Mouse (Mus musculus): ENCODE measurements around the gene Kcnk10. TPM values are rescaled to one million over a fixed set of nuclear protein-coding genes. Genes with fewer than 3 reads are reported as not detected.

Kcnk10 gene
- polyA plus RNA-seq, 1 experiment from 2014 or later, result 0.13 TPM

GRCm38 (mm10) chr12:98409580-98409979 lies 168.5 kb downstream of the Kcnk10 start:
- DNase-seq (no peak), ATAC-seq (no peak)
- no peak overlapping the region for H3K4me2 ChIP-seq (ENCODE audit: low read depth, low read length)
- H3K9me3 ChIP-seq (ENCODE audit: low read length), result no peaks in the 10 kb centered on the region
- no peaks in the 10 kb centered on the region for H3K27me3 ChIP-seq (ENCODE audit: insufficient read depth, low read length)
- H3K4me3 ChIP-seq (ENCODE audit: low read depth, low read length), result no peak overlapping the region
- no peaks in the 10 kb centered on the region for H3K36me3 ChIP-seq (replicated peaks; ENCODE audit: insufficient read depth, low read length)
- H3K4me1 ChIP-seq (ENCODE audit: insufficient read depth), result no peaks in the 10 kb centered on the region
- no peak overlapping the region for H3K9ac ChIP-seq (replicated peaks)
- TF ChIP-seq CTCF (IDR thresholded peaks at IDR 0.05; ENCODE audit: low read depth) (no peak), EP300 (IDR thresholded peaks at IDR 0.05; ENCODE audit: low read depth) (no peak)
- H3K27ac ChIP-seq (ENCODE audit: low read depth), result no peak overlapping the region
- 43% methylated on average over 2 of the region's 2 CpGs for WGBS (ENCODE audit: insufficient replicate concordance)

GRCm38 (mm10) chr12:98406598-98406997 lies 171.5 kb downstream of the Kcnk10 start:
- no peak overlapping the region for H3K4me2 ChIP-seq (ENCODE audit: low read depth, low read length)
- DNase-seq, result no peak
- TF ChIP-seq EP300 (IDR thresholded peaks at IDR 0.05; ENCODE audit: low read depth), result no peak
- no peak for TF ChIP-seq CTCF (IDR thresholded peaks at IDR 0.05; ENCODE audit: low read depth)
- H3K4me3 ChIP-seq (ENCODE audit: low read depth, low read length), result no peak overlapping the region
- no peak for ATAC-seq
- H3K27me3 ChIP-seq (ENCODE audit: insufficient read depth, low read length), result no peaks in the 10 kb centered on the region
- 60% methylated on average over 1 of the region's 1 CpGs for WGBS (ENCODE audit: insufficient replicate concordance)
- no peaks in the 10 kb centered on the region for H3K36me3 ChIP-seq (replicated peaks; ENCODE audit: insufficient read depth, low read length)
- no peaks in the 10 kb centered on the region for H3K4me1 ChIP-seq (ENCODE audit: insufficient read depth)
- H3K27ac ChIP-seq (ENCODE audit: low read depth), result no peak overlapping the region
- H3K9me3 ChIP-seq (ENCODE audit: low read length), result no peaks in the 10 kb centered on the region
- no peak overlapping the region for H3K9ac ChIP-seq (replicated peaks)

- Histone ChIP-seq H3K27ac (ENCODE audit: low read depth) (no peak overlapping the region), H3K4me3 (ENCODE audit: low read depth, low read length) (no peak overlapping the region), H3K4me1 (ENCODE audit: insufficient read depth) (no peaks in the 10 kb centered on the region), H3K9ac (replicated peaks) (no peak overlapping the region), H3K27me3 (ENCODE audit: insufficient read depth, low read length) (no peaks in the 10 kb centered on the region), H3K4me2 (ENCODE audit: low read depth, low read length) (no peak overlapping the region), H3K36me3 (replicated peaks; ENCODE audit: insufficient read depth, low read length) (no peaks in the 10 kb centered on the region), H3K9me3 (ENCODE audit: low read length) (no peaks in the 10 kb centered on the region)
- 75% methylated on average over 4 of the region's 4 CpGs for WGBS (ENCODE audit: insufficient replicate concordance)
- no peak for ATAC-seq
- no peak for DNase-seq
- no peak for TF ChIP-seq EP300 (IDR thresholded peaks at IDR 0.05; ENCODE audit: low read depth)
- TF ChIP-seq CTCF (IDR thresholded peaks at IDR 0.05; ENCODE audit: low read depth), result no peak
Measured at GRCm38 (mm10) chr12:98406076-98406475, 172.0 kb downstream of the Kcnk10 start.

DNA sequence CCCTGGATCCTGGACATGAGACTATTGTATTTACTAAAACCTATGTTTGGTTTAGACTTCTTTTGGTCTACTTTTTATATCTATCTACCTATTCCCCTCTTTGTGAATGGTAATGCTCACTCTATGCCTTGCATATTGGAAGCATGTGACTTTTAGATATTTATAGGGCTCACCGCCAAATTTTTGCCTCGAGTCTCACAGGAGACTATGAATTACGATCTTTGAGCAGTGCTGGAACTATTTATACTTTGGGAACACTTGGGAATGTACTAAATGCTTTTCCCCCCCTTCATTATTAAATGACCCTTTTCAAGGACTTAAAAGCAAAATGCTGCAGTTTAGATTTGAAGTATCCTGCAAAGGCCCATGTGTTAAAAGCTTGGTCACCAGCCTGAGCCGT lies 181.5 kb downstream of the Kcnk10 start:
- Histone ChIP-seq H3K4me3 (ENCODE audit: low read depth, low read length) (no peak overlapping the region), H3K27me3 (ENCODE audit: insufficient read depth, low read length) (no peaks in the 10 kb centered on the region), H3K4me1 (ENCODE audit: insufficient read depth) (no peaks in the 10 kb centered on the region), H3K27ac (ENCODE audit: low read depth) (no peak overlapping the region), H3K9me3 (ENCODE audit: low read length) (no peaks in the 10 kb centered on the region), H3K4me2 (ENCODE audit: low read depth, low read length) (no peak overlapping the region), H3K36me3 (replicated peaks; ENCODE audit: insufficient read depth, low read length) (no peaks in the 10 kb centered on the region), H3K9ac (replicated peaks) (no peak overlapping the region)
- DNase-seq (no peak), ATAC-seq (no peak)
- WGBS (ENCODE audit: insufficient replicate concordance), result 70% methylated on average over 4 of the region's 4 CpGs
- no peak for TF ChIP-seq CTCF (IDR thresholded peaks at IDR 0.05; ENCODE audit: low read depth)
- no peak for TF ChIP-seq EP300 (IDR thresholded peaks at IDR 0.05; ENCODE audit: low read depth)

DNA sequence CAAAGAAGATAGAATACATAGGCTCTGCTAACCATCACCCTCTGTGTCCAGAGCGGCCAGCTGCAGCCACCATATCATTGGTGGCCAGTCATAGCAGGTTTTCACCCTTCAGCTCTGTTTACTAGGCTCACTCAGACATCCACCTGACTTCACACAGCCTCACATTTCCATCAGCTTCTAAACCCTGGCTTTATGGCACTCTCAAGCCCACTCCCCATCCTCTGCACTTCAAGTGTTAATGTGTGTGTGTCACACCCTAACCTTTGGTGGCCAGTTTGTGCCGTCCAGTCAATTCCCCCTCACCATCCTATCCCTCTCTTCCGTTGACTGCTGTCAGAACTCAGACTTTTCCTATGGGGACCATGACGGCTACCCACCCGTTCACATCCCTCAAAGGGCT lies 184.0 kb downstream of the Kcnk10 start:
- H3K4me3 ChIP-seq (ENCODE audit: low read depth, low read length), result no peak overlapping the region
- H3K27me3 ChIP-seq (ENCODE audit: insufficient read depth, low read length), result no peaks in the 10 kb centered on the region
- ATAC-seq (no peak), DNase-seq (no peak)
- H3K36me3 ChIP-seq (replicated peaks; ENCODE audit: insufficient read depth, low read length), result no peaks in the 10 kb centered on the region
- H3K9me3 ChIP-seq (ENCODE audit: low read length), result no peaks in the 10 kb centered on the region
- no peak overlapping the region for H3K4me2 ChIP-seq (ENCODE audit: low read depth, low read length)
- no peak overlapping the region for H3K9ac ChIP-seq (replicated peaks)
- WGBS (ENCODE audit: insufficient replicate concordance), result 85% methylated on average over 5 of the region's 5 CpGs
- TF ChIP-seq EP300 (IDR thresholded peaks at IDR 0.05; ENCODE audit: low read depth), result no peak
- no peak for TF ChIP-seq CTCF (IDR thresholded peaks at IDR 0.05; ENCODE audit: low read depth)
- no peaks in the 10 kb centered on the region for H3K4me1 ChIP-seq (ENCODE audit: insufficient read depth)
- no peak overlapping the region for H3K27ac ChIP-seq (ENCODE audit: low read depth)

DNA sequence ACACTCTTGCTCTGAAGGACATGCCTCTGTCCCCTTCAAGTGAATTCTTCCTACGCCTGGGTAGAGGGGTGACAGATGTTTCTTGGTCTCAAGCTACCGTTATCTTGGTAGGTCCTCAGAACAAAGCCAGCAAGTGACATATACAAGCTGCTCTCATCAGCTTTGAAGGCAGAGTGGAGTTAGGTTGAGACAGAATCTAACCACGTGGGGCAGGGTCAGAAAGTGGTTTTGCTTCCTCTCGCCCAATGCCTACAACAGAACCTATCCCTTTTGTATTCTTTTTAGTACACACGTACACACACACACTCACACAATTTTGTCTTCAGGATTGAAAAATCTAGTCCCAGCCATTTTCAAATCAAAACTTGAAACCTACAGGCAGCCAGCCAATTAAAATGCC lies 186.8 kb downstream of the Kcnk10 start:
- Histone ChIP-seq H3K27ac (ENCODE audit: low read depth) (no peak overlapping the region), H3K4me2 (ENCODE audit: low read depth, low read length) (no peak overlapping the region), H3K9me3 (ENCODE audit: low read length) (no peaks in the 10 kb centered on the region), H3K4me1 (ENCODE audit: insufficient read depth) (no peaks in the 10 kb centered on the region), H3K9ac (replicated peaks) (no peak overlapping the region), H3K36me3 (replicated peaks; ENCODE audit: insufficient read depth, low read length) (no peaks in the 10 kb centered on the region), H3K4me3 (ENCODE audit: low read depth, low read length) (no peak overlapping the region), H3K27me3 (ENCODE audit: insufficient read depth, low read length) (no peaks in the 10 kb centered on the region)
- ATAC-seq (no peak), DNase-seq (no peak)
- TF ChIP-seq CTCF (IDR thresholded peaks at IDR 0.05; ENCODE audit: low read depth) (no peak), EP300 (IDR thresholded peaks at IDR 0.05; ENCODE audit: low read depth) (no peak)
- WGBS (ENCODE audit: insufficient replicate concordance), result 56% methylated on average over 5 of the region's 5 CpGs

DNA sequence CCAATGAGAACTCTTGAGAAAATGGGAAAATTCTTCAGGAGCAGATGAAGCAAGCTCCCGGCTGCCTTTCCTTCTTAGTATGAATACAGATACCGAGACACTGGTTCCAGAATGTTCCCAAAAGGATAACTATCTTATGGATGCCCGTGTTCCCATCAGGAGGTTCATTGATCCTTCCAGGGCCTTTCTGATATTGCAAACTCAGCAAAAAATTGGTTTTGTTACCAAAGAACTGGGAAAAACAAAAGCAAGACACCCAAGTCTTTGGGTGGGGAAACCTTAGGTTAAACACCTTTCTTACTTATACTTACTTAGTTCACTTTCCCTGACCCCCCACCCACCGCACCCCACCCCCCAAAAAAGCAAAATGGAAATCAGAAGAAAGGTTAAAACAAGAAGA lies 188.5 kb downstream of the Kcnk10 start:
- no peaks in the 10 kb centered on the region for H3K9me3 ChIP-seq (ENCODE audit: low read length)
- 75% methylated on average over 4 of the region's 4 CpGs for WGBS (ENCODE audit: insufficient replicate concordance)
- no peak overlapping the region for H3K4me3 ChIP-seq (ENCODE audit: low read depth, low read length)
- H3K4me2 ChIP-seq (ENCODE audit: low read depth, low read length), result no peak overlapping the region
- no peaks in the 10 kb centered on the region for H3K36me3 ChIP-seq (replicated peaks; ENCODE audit: insufficient read depth, low read length)
- H3K4me1 ChIP-seq (ENCODE audit: insufficient read depth), result no peaks in the 10 kb centered on the region
- DNase-seq (no peak), ATAC-seq (no peak)
- no peaks in the 10 kb centered on the region for H3K27me3 ChIP-seq (ENCODE audit: insufficient read depth, low read length)
- no peak overlapping the region for H3K27ac ChIP-seq (ENCODE audit: low read depth)
- TF ChIP-seq CTCF (IDR thresholded peaks at IDR 0.05; ENCODE audit: low read depth) (no peak), EP300 (IDR thresholded peaks at IDR 0.05; ENCODE audit: low read depth) (no peak)
- H3K9ac ChIP-seq (replicated peaks), result no peak overlapping the region

Other genes with a start within 250 kb of the Kcnk10 start
- 1.3 and 1.7 TPM in 2 replicates for gene Spata7, start 49.8 kb upstream of the Kcnk10 start, polyA plus RNA-seq (2015; fragmentation: Nextera tagmentation; extraction: Ambion mirVana)
- gene Ptpn21, start 159.1 kb upstream of the Kcnk10 start, polyA plus RNA-seq (2015; fragmentation: Nextera tagmentation; extraction: Ambion mirVana), result 4.0 and 4.1 TPM in 2 replicates
- 28.8 and 29.2 TPM in 2 replicates for gene Zc3h14, start 168.7 kb upstream of the Kcnk10 start, polyA plus RNA-seq (2015; fragmentation: Nextera tagmentation; extraction: Ambion mirVana)

Measured in liver, postnatal 0 days (tissue).